Mouse (Mus musculus) testis, adult 2 months (tissue): ENCODE results near the gene Fcgrt.

Source experiments
- CTCF ChIP-seq: fragments of 200-500 bp; IDR thresholded peaks from 2 replicates; pipeline ENCODE4 v1.5.1; 2012; ENCODE audit warnings: low read depth, mild to moderate bottlenecking, inconsistent platforms, low read length, moderate library complexity; ENCODE audit not compliant: control insufficient read depth, insufficient read depth, insufficient replicate concordance
- POLR2A ChIP-seq: fragments of 200-500 bp; IDR thresholded peaks from 2 replicates; pipeline ENCODE4 v1.6.1; 2012; ENCODE audit warnings: low read depth, mild to moderate bottlenecking, inconsistent platforms, low read length, moderate library complexity; ENCODE audit not compliant: control insufficient read depth

- TF ChIP-seq CTCF (no peak), POLR2A (0 out of 2 replicates have a peak, but pooled peaks have one; percentile 16)
Observed at GRCm38 (mm10) chr7:45103652-45104180, at the start of gene Fcgrt.
